Mouse (Mus musculus) olfactory bulb, adult 2 months (tissue): ENCODE measurements around the gene Map3k4. TPM values are rescaled to one million over a fixed set of nuclear protein-coding genes. Genes with fewer than 3 reads are reported as not detected.

Experiments used
- H3K27ac ChIP-seq: fragments of 200-500 bp; 2 replicates; pipeline ENCODE4 v1.5.1; 2012; ENCODE audit warnings: low read depth, low read length; ENCODE audit not compliant: insufficient read depth
- H3K4me1 ChIP-seq: fragments of 200-500 bp; 2 replicates; pipeline ENCODE4 v1.6.1; 2012; ENCODE audit warnings: low read length; ENCODE audit not compliant: control insufficient read depth, insufficient read depth
- H3K4me3 ChIP-seq: fragments of 200-500 bp; 2 replicates; pipeline ENCODE4 v1.5.1; 2012; ENCODE audit warnings: mild to moderate bottlenecking, low read depth, low read length, moderate library complexity; ENCODE audit not compliant: insufficient read depth
- CTCF ChIP-seq: fragments of 200-500 bp; IDR thresholded peaks from 2 replicates; pipeline ENCODE4 v1.5.1; 2012; ENCODE audit warnings: low read depth, mild to moderate bottlenecking, low read length, moderate library complexity; ENCODE audit not compliant: insufficient read depth
- POLR2A ChIP-seq: fragments of 200-500 bp; IDR thresholded peaks from 2 replicates; pipeline ENCODE4 v1.6.1; 2012; ENCODE audit warnings: mild to moderate bottlenecking, low read depth, low read length, moderate library complexity; ENCODE audit not compliant: insufficient read depth
- WGBS: fragments of 180-500 bp; shearing (Covaris S2); methylation state at CpG from one replicate; pipeline ENCODE4 v1.1.7; 2018; 5-methylcytosine and 5-hydroxymethylcytosine counted together
- polyA plus RNA-seq: library from polyadenylated mRNA; stranded (reverse); fragments of >200 nt; gene quantifications from 2 replicates; pipeline ENCODE4 v1.2.4, GENCODE M21; 2012; ENCODE audit warnings: low replicate concordance; ENCODE audit not compliant: missing spikeins, insufficient read depth, insufficient read length

Map3k4 gene
- polyA plus RNA-seq, 1 experiment = not detected

DNA sequence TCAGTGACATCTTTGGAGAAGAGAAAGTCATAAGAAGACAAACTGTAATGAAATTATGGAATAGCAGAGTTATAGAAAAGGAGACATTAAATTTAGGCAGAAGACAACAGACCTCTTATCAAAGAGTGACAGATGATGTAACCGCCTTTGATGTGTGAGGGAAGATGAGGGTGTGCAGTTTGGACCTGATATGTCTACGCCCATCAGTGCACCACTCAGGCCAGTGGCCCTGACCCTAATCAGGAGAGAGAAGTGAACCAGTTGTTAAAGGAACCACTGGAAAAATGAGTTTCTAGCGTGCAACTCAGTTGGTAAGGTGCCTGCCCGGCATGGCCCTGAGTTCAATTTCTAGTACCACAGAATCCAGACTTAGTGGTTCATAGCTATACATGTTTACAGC lies 132.7 kb downstream of the Map3k4 start:
- Histone ChIP-seq H3K4me1 (peaks cover 2% of the 10 kb centered on the region; the same call in 1 of the 2 replicates), H3K4me3 (no peak overlapping the region), H3K27ac (no peak overlapping the region)
- 97% methylated on average over 4 of the region's 4 CpGs for WGBS
- TF ChIP-seq POLR2A (no peak), CTCF (no peak)

DNA sequence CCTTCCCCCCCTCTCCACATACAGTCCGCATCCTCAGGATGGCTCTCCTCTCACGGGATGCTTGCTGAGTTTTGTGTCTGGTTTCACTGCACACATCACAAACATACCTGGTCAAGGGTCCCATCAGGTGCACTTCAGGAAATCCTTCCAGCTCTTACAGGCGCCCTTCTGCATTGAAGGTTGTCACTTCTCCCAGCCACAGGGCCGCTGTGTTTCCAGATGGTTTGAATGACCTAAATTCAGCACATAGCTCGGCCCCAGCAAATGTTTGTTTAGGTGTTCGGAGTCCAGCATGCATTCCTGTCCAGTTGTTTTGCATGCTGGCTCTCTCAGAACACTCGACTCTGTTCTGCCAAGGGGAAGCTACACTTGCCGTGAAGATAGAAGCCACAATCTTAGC lies 134.3 kb downstream of the Map3k4 start:
- Histone ChIP-seq H3K4me1 (peaks cover 5% of the 10 kb centered on the region; the same call in 1 of the 2 replicates), H3K4me3 (no peak overlapping the region), H3K27ac (no peak overlapping the region)
- TF ChIP-seq POLR2A (no peak), CTCF (no peak)
- 87% methylated on average over 8 of the region's 8 CpGs for WGBS

DNA sequence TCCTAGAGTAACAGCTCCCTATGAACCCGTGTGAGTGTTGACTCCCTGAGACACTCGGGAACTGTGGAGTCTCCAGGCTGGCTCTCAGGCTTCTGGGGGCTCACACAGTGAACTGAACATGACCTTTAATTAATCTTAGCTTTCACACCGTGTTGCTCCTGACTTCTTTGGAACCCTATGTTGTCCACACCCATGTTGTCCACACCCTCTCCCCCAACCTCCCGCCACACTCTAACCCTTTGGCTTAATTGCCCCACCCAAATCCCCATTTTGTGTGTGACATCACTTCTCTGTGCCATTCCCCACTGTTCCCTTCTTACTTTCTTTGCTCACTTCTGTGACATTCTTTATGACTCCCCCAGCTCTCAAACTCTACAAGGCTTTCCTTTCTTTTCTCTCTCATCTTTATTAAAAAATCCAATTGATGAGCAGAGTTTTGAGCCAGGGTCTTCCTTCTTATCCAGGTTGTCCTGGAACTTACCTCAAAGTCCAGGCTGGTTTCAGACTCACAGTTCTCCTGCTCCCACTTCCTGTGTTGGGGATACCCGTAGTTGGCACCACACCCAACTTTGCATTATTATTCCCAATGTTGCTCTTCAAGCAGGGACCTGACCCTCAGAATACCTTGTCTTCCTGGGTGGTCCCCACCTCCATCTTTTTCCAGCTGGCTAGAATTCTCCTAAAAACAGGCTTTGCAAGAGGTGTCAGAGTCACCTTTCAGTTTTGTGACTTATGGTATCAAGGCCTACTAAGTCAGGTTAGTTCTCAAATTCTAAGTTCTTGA lies 135.7 kb downstream of the Map3k4 start:
- Histone ChIP-seq H3K4me1 (peaks cover 11% of the 10 kb centered on the region), H3K27ac (no peak overlapping the region), H3K4me3 (no peak overlapping the region)
- no peak for TF ChIP-seq CTCF
- TF ChIP-seq POLR2A = no peak
- WGBS = 86% methylated on average over 5 of the region's 5 CpGs

DNA sequence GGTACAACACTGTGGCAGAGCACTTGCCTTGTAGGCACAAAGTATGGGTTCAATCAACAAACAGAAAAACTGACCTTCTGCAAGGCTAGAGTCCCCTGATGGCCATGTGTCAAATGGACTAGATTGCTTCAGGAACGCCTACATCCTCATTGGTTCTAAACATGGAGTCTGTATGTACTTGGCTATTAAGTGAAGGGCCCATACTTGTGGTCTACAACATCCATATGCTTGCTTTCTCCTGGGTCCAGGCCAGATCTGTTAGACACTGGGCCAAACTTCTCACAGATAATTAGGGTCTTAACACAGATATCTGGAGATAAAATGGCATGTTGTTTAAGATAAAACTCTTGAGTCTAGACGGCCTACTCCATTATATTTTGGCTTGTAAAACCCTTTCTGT lies 138.8 kb downstream of the Map3k4 start:
- WGBS = 64% methylated on average over 2 of the region's 2 CpGs
- TF ChIP-seq CTCF = no peak
- no peak for TF ChIP-seq POLR2A
- Histone ChIP-seq H3K4me3 (no peak overlapping the region), H3K27ac (no peak overlapping the region), H3K4me1 (peaks cover 9% of the 10 kb centered on the region)

DNA sequence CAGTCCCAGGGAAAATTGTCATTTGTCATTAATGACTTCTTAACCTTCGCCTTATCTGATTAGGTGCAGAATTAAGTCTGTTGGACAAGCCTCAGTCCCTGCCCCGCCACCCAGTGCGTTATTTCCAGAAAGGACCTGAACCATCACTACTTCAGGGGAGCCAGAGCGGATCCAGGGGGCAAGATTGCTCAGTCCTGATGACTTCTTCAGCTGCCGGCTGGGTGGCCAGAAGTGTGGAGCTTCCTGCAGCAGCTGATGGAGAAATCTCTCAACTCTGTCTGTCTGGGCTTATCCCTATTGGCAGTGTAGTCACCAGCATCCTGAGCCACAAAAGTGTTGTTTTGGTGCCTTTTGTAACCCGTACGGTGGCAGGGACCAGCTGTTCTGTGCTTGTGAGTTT lies 139.3 kb downstream of the Map3k4 start:
- H3K27ac ChIP-seq = no peak overlapping the region
- H3K4me3 ChIP-seq = no peak overlapping the region
- WGBS = 67% methylated on average over 7 of the region's 7 CpGs
- H3K4me1 ChIP-seq = peaks cover 9% of the 10 kb centered on the region
- no peak for TF ChIP-seq POLR2A
- no peak for TF ChIP-seq CTCF

Other genes starting within 250 kb of the Map3k4 start
- not detected in 2 replicates for gene Agpat4, start 200.1 kb downstream of the Map3k4 start, polyA plus RNA-seq
- not detected in 2 replicates for gene Plg, start 59.8 kb upstream of the Map3k4 start, polyA plus RNA-seq
- gene Slc22a3, start 188.9 kb upstream of the Map3k4 start, polyA plus RNA-seq = not detected in 2 replicates